Mouse (Mus musculus) Patski (cell line): ENCODE results near the gene Chaf1a. TPM values are rescaled to one million over a fixed set of nuclear protein-coding genes. Genes with fewer than 3 reads are reported as not detected.
"Not testable (repeated sequence)": the region's sequence is repeated elsewhere in the genome, so short reads cannot be mapped to it uniquely, and the experiment has no call there.

Source experiments
- ATAC-seq: fragments of 100-300 bp; one replicate; pipeline ENCODE4 v1.8.0; 2021
- CTCF ChIA-PET: fragments of 350-600 bp; sonication (Branson Sonifier 250); formaldehyde crosslinking; loops from one replicate; lab custom pipeline; 2022; ENCODE audit warnings: inconsistent platforms; lab: Charles Lee
- POLR2A ChIA-PET: fragments of 350-600 bp; sonication (Branson Sonifier 250); formaldehyde crosslinking; loops from one replicate; lab custom pipeline; 2022; ENCODE audit warnings: antibody characterized with exemption, inconsistent platforms; lab: Charles Lee
- DNase-seq: peaks from one replicate; pipeline ENCODE4 v3.0.0-alpha.2; 2011; ENCODE audit warnings: low read depth, low spot score
- H3K27me3 ChIP-seq: fragments of 371-371 bp; one replicate; pipeline ENCODE4 v1.5.1; 2021
- CTCF ChIP-seq: fragments of 100-300 bp; IDR thresholded peaks from one replicate; pipeline ENCODE4 v1.5.1; 2021
- in situ Hi-C: fragments of 300-500 bp; cut with MboI; formaldehyde crosslinking; loops from 3 replicates; pipeline ENCODE4 v1.11.1; 2018; ENCODE audit warnings: low pct_unique_long_range_greater_than_20kb, mixed read lengths
- polyA plus RNA-seq: library from polyadenylated mRNA; unstranded; gene quantifications from one replicate; pipeline ENCODE4 v1.2.3, GENCODE M21; 2021

Chaf1a gene
- polyA plus RNA-seq, 1 experiment from 2014 or later = 18.0 TPM

DNA sequence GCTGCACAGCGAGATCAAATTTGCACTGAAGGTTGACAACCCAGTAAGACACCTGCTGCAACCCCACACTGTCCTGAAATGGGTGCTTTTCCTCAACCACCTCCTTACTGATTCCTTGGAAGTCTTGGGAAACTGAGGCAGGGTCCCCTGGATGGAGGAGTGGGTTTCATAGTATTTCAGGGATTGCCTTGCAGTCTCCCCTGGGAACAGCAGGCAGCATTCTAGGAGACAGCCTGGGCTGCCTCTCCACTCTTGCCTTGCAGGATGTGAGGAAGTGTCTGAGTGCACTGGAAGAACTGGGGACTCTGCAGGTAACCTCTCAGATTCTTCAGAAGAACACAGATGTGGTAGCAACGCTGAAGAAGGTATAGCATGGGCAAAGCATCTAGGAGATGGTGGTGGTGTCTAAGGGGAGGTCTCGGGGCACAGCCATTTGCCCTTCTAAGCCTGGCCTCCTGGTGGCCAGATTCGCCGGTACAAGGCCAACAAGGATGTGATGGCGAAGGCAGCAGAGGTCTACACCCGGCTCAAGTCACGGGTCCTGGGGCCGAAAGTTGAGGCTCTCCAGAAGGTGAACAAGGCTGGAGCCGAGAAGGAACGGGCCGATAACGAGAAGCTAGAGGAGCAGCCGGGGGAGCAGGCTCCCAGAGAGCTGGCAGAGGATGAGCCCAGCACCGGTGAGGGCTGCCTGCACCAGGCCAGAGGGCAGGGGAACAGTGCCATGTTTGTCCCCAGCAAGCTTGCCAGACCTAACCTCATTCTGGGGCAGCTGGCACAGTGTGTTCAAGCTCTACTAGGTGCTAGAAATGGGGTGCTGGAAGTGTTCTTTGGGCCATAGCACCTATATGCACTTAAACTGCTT lies 58.7 kb downstream of the Chaf1a start:
- CTCF ChIA-PET = interaction anchor here (1.8 to 2.3 kb wide), 2 partner anchors 9 to 13 kb away, joined by 6 to 10 read pairs; no protein-coding TSS in a partner anchor
- no peak for DNase-seq
- no peaks in the 10 kb centered on the region for H3K27me3 ChIP-seq
- POLR2A ChIA-PET = interaction anchor here (1.4 kb wide), 1 partner anchor 10 kb away, joined by 8 read pairs; no protein-coding TSS in a partner anchor
- TF ChIP-seq CTCF = no peak
- ATAC-seq = no peak
- in situ Hi-C loops = no loop called here

DNA sequence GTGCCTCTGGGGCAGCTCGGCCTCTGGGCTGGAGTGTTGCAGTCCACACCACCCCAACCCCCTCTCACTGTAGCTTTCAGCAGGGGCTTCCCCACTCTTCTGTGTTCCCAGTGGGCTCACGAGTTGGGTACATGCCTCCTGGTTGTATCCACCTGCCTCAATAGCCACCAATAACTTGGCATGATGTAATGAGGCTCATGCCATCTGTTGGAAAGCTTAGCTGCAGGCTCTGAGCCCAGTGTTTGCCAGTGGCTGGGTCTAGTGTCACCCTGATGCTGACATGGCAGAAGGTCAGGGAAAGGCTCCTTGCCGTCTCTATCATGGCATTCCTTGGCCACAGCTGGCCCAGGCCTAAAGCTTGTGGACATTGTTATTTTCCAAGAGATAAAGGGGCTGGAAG lies 60.6 kb downstream of the Chaf1a start:
- TF ChIP-seq CTCF = no peak
- DNase-seq (no peak), ATAC-seq (no peak)
- POLR2A ChIA-PET = interaction anchor here (0.6 kb wide), 1 partner anchor 84 kb away, joined by 6 read pairs; no protein-coding TSS in a partner anchor
- CTCF ChIA-PET = interaction anchor here (1.8 to 2.3 kb wide), 2 partner anchors 11 kb away, joined by 6 to 10 read pairs; no protein-coding TSS in a partner anchor
- H3K27me3 ChIP-seq = no peaks in the 10 kb centered on the region
- in situ Hi-C loops = no loop called here

DNA sequence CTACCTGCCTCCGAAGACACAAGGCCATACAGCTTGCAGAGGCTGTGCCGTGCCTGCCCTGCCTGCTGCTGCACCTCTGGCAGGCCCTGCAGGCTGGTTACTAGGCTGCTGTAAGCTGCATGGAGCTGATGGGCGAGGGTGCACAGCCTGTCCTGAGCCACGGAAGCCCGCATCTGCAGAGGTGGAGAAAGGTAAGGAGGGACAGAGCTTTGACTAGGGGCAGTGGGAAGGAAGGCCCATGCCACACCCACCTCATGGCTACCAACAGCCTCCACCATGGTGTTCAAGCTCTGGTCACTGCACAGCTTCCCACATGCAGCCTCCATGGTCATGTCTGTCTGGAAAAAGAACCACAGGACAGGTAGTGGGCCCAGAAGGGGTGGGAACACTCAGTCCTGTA lies 61.9 kb downstream of the Chaf1a start:
- no peak for TF ChIP-seq CTCF
- CTCF ChIA-PET = interaction anchor here (0.8 to 1.5 kb wide), 3 partner anchors 10 to 12 kb away, joined by 3 to 5 read pairs (median 4); no protein-coding TSS in a partner anchor
- DNase-seq (no peak), ATAC-seq (no peak)
- POLR2A ChIA-PET = interaction anchor here (0.8 to 0.9 kb wide), 2 partner anchors 9 to 19 kb away, joined by 3 to 4 read pairs; no protein-coding TSS in a partner anchor
- in situ Hi-C loops = no loop called here
- H3K27me3 ChIP-seq = no peaks in the 10 kb centered on the region

DNA sequence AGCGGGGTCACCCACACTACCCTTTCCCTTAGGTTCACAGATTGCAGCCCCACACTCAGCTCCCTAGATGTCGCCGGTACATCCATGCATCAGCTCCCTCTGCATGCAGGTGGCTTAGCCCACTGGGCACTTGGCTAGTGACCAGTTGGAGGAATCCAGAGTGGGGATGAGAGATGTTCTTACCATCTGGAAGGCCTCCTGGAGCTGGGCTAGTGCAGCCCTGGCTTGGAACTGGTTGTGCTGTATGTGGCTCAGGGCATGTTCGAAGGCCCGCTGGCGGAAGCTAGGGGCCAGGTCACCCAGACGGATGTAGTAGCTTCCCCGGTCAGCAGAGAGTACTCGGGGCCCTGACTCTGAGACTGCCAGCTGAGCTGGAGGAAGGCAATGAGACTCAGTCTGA lies 62.7 kb downstream of the Chaf1a start:
- DNase-seq (no peak), ATAC-seq (no peak)
- CTCF ChIA-PET = interaction anchor here (1.3 to 1.5 kb wide), 2 partner anchors 9 to 13 kb away, joined by 4 to 5 read pairs; no protein-coding TSS in a partner anchor
- POLR2A ChIA-PET = no interaction called here
- H3K27me3 ChIP-seq = no peaks in the 10 kb centered on the region
- in situ Hi-C loops = no loop called here
- TF ChIP-seq CTCF = no peak

DNA sequence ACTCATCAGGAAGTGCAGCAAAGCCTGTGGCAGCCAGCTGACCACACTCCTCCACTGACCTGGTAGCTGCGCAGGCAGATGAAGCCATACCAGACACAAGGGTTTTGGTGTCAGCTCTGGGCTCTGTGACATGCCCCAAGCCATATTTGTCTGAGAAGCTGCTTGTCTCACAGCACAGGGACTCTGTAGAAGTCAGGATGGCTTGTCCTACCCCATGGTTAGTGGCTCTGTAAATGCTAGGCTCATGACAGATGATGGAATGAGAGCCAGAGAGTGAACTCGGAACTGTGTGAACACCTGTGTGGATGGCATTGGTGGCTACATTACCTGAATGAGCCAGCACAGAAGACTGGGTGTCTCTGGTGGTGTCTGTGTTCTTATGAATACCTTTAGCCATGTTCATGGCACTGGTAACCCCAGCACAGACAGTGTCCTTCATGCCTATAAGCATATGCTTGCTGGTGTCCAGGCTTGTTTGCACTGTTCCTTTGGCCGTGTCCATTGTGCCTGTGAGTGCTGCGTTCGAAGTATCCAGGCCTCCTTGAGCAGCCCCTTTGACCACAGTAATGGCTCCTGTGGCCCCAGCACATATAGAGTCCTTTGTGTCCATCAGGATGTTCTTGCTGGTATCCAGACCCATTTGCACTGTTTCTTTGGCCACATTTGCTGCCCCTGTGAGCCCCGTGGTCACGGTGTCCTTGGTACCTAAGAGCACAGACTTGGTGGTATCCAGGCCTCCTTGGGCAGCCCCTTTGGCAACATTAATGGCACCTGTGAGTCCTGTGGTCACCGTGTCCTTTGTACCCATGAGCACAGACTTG lies 63.4 kb downstream of the Chaf1a start:
- ChIA-PET CTCF (interaction anchor here (1.3 to 1.5 kb wide), 2 partner anchors 8 to 14 kb away, joined by 4 to 5 read pairs; no protein-coding TSS in a partner anchor), POLR2A (no interaction called here)
- no peak for TF ChIP-seq CTCF
- in situ Hi-C loops = no loop called here
- ATAC-seq = no peak
- no peaks in the 10 kb centered on the region for H3K27me3 ChIP-seq
- DNase-seq = no peak

DNA sequence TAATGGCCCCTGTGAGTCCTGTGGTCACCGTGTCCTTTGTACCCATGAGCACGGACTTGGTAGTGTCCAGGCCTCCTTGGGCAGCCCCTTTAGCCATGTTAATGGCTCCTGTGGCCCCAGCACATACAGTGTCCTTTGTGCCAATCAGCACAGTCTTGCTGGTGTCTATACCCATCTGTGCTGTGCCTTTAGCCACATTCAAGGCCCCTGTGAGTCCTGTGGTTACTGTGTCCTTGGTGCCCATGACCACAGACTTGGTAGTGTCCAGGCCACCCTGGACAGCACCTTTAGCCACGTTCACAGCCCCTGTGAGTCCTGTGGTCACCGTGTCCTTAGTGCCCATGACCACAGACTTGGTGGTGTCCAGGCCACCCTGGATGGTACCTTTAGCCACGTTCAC lies 64.6 kb downstream of the Chaf1a start:
- POLR2A ChIA-PET, DNase-seq, H3K27me3 ChIP-seq, in situ Hi-C loops, ATAC-seq, CTCF ChIA-PET: not testable (repeated sequence)

DNA sequence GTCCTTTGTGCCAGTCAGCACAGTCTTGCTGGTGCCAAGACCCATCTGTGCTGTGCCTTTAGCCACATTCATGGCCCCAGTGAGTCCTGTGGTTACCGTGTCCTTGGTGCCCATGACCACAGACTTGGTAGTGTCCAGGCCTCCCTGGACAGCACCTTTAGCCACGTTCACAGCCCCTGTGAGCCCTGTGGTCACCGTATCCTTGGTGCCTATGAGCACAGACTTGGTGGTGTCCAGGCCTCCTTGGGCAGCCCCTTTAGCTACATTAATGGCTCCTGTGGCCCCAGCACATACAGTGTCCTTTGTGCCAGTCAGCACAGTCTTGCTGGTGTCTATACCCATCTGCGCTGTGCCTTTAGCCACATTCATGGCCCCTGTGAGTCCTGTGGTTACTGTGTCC lies 66.2 kb downstream of the Chaf1a start:
- POLR2A ChIA-PET = interaction anchor here (1.4 kb wide), 1 partner anchor 11 kb away, joined by 4 read pairs; no protein-coding TSS in a partner anchor
- ATAC-seq, DNase-seq, in situ Hi-C loops, CTCF ChIA-PET, H3K27me3 ChIP-seq: not testable (repeated sequence)

DNA sequence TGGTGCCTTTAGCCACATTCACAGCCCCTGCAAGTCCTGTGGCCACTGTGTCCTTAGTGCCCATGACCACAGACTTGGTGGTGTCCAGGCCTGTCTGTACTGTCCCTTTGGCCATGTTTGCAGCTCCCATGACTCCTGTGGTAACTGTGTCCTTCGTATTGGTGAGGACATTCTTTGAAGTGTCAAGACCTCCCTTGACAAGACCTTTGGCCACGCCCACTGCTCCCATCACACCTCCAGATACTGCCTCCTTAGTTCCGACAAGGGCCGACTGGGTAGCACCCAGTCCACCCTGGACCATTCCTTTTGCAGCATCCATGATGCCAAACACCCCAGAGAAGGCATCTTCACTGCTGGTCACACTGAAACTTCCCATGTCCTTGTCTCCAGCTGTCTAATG lies 66.7 kb downstream of the Chaf1a start:
- DNase-seq = no peak
- ChIA-PET POLR2A (interaction anchor here (1.4 kb wide), 1 partner anchor 11 kb away, joined by 4 read pairs; no protein-coding TSS in a partner anchor), CTCF (no interaction called here)
- ATAC-seq = no peak
- in situ Hi-C loops = no loop called here
- no peaks in the 10 kb centered on the region for H3K27me3 ChIP-seq
- TF ChIP-seq CTCF = no peak

DNA sequence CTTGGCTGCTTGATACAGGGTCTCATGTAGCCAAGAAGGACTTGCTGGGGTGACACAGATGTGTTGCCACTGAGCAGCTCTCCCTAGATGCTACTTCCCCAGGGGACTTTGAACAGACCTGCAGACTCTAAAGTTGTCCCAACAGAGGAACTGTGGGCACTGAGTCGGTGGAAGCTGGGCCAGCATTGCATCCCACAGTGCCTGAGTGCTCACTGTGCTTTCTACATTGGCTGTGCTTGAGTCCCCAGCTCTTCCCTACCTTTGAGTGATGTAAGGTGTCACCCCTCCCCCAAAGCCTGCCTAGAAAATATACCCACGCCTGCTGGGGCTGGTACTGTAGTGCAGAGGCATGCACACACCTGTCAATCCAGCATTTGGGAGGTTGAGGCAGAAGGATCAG lies 67.5 kb downstream of the Chaf1a start:
- TF ChIP-seq CTCF = no peak
- in situ Hi-C loops = no loop called here
- POLR2A ChIA-PET = interaction anchor here (0.5 to 1.5 kb wide), 4 partner anchors 8 to 149 kb away, joined by 3 to 8 read pairs (median 4); partner anchors contain the start of gene Yju2
- CTCF ChIA-PET = no interaction called here
- DNase-seq (no peak), ATAC-seq (no peak)
- no peaks in the 10 kb centered on the region for H3K27me3 ChIP-seq

DNA sequence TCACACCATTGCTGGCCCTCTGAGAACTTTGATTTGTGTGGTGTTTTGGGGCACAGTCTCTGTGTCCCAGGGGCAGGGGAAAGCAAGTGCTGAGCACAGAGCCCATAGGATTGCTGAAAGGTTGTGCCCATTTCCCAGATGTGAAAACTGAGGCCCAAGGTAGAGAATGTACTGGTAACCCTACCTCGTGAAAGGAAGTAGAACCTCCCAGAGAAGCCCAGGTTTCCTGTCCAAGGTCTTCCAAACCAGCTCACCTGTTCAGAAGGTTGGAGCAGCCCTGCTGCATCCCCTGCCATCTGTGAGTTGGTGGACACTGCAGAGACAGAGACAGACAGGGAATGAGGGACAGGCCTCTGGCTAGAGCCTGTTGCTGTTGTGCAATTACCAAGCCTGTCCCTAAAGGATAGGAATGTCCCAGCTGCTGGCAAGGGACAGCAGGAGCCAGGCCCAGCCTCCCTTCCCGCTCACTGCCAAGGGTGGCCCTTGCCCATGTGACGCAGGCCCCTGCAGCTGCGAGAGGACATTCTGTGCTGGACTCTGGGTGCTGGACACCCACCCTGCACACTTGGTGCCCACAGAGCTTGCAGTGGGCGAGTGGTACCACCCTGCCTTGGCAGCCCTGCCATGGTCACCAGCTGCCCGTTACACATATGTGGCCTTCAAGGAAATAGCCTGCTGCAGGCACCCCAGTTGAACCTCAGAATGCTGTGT lies 68.2 kb downstream of the Chaf1a start:
- no peaks in the 10 kb centered on the region for H3K27me3 ChIP-seq
- in situ Hi-C loops = no loop called here
- ChIA-PET CTCF (interaction anchor here (1.0 kb wide), 1 partner anchor 72 kb away, joined by 3 read pairs; the partner anchor contains the start of gene Sh3gl1), POLR2A (interaction anchor here (0.6 to 1.5 kb wide), 2 partner anchors 9 to 146 kb away, joined by 3 to 8 read pairs; no protein-coding TSS in a partner anchor)
- TF ChIP-seq CTCF = no peak
- ATAC-seq (no peak), DNase-seq (no peak)
